Mouse (Mus musculus) frontal cortex, adult 2 months (tissue): ENCODE data around the gene Gipc2. TPM values are rescaled to one million over a fixed set of nuclear protein-coding genes. Genes with fewer than 3 reads are reported as not detected.

Experiments used
- DNase-seq, 2 experiments: peaks; one replicate each; pipeline ENCODE4 v3.0.0; 2022; ENCODE audit warnings: low spot score in 1 of 2; ENCODE audit errors: extremely low spot score in 1 of 2
- polyA plus RNA-seq: library from polyadenylated mRNA; depleted of rRNA; stranded (reverse); fragments of >200 nt; gene quantifications from 2 replicates; pipeline ENCODE4 v1.2.3, GENCODE M21; 2012

The Gipc2 gene
- polyA plus RNA-seq, 1 experiment: 2.7 TPM

- no peak for DNase-seq
Measured at GRCm38 (mm10) chr3:152122101-152122500, 43.9 kb downstream of the Gipc2 start.

GRCm38 (mm10) chr3:152121169-152122009 lies 44.6 kb downstream of the Gipc2 start:
- DNase-seq: no peak

DNA sequence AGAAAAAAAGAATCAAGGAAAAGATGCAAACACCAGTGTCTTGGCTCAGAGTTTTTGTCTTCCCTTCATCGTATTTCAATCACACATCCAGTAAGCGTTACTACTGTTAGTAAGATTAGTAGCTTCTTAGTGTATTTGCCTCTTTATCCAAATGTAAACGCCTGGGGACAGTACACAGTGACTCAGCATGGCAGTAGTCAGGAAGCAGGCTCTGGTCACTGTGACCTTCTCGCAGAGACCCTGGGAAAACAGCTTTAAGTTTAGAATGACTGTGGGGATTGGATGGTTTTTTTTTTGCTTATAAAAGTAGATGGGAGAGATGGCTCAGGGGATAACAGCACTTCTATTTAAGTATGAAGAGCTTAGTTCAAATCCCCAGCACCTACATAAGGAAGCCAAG lies 46.0 kb downstream of the Gipc2 start:
- no peak for DNase-seq

GRCm38 (mm10) chr3:152117941-152118340 lies 48.1 kb downstream of the Gipc2 start:
- DNase-seq: no peak

DNA sequence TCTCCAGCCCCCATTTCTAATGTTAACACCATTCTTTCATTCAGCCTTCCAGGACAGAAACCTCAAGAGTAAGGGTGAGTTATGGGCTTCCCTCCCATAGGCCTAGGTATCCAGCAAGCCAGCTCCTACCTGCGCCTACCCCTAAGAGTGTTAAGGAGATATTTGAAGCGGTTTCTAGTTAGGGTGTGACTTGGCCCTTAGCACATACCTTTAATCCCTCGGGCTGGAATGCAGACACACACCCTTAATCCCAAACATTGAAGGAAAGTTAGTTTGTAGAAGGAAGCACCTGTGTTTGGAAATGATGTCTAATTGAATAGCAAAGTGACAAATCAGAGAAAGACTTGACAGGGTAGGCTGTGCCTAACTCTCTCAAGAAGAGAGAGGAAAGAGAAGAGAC lies 49.9 kb downstream of the Gipc2 start:
- no peak for DNase-seq

DNA sequence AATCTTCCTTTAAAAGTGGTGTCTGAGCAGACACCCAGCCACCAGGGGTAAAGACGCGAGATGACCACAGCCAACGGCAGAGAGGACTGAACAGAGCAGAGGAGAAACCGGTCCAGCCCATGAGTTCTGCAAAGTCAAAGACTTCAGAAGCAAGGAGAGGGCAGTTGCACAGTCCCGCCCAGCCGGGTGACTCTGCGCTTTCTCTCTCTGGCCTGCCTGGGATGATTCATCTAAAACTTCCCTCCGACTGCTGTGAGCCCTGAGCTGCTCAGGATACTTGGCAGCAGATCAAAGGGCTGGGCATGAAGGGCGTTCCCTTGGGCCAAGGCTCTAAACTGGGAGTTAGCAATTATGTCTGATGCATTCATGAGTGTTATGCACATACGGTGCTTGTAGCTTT lies 51.2 kb downstream of the Gipc2 start:
- DNase-seq: no peak

DNA sequence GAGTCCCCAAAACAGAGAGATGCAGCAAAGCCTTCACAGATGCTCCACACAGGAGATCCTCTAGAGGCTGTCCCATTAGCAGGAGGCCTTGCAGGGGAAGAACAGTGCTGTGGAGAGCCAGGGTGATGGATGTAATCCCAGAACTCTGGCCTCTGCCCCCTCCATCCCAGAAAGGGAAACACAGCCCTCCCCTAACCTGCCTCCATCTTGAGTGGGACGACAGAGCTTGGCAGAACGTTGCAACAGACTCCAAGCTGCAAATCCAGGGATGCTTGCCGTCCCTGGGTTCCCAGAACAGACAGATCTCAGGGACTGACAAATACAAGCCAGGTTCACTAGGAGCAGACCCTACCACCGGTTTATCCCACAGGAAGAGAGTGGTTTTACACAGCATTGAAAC lies 51.8 kb downstream of the Gipc2 start:
- DNase-seq: no peak

- no peak for DNase-seq
Measured at GRCm38 (mm10) chr3:152113496-152113895, 52.5 kb downstream of the Gipc2 start.

GRCm38 (mm10) chr3:152112664-152113063 lies 53.4 kb downstream of the Gipc2 start:
- no peak for DNase-seq

DNA sequence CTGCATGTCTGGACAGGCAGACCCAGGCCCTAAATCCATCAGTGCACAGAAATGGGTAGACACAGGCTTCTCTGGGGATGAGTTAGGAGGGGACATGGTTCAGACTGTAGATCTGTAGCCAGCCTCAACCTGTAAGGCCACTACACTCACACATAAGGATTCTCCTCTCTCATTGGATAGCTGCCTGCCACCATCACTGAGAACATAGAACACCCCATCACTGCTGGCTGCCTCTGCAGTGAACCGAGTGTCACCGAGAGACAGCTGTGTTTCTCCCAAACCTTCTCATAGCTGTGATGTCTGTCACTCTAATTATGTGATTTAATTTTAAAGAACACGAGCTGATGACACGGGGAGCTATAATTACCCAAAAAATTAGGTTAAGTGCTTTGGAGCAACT lies 54.5 kb downstream of the Gipc2 start:
- DNase-seq: peak in 1 of 2 experiments; percentile 30

GRCm38 (mm10) chr3:152111081-152111480 lies 54.9 kb downstream of the Gipc2 start:
- DNase-seq: peak; percentile 71 to 93

DNA sequence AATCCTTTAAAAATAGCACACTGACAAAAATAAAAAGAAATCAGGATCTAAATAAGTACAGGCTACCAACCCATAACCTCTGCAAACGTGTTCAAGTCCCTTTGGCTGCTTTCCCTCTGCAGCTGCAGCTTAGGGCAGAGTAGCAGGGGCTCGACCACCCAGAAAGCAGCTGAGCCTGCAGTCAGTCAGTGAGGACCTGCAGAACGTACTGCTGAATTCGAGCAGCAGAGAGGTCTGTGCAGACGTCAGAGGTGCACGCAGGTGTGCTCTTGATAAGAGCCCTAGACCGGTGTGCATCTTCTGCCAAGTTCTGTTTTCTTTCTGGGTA lies 56.8 kb downstream of the Gipc2 start:
- DNase-seq: no peak

DNA sequence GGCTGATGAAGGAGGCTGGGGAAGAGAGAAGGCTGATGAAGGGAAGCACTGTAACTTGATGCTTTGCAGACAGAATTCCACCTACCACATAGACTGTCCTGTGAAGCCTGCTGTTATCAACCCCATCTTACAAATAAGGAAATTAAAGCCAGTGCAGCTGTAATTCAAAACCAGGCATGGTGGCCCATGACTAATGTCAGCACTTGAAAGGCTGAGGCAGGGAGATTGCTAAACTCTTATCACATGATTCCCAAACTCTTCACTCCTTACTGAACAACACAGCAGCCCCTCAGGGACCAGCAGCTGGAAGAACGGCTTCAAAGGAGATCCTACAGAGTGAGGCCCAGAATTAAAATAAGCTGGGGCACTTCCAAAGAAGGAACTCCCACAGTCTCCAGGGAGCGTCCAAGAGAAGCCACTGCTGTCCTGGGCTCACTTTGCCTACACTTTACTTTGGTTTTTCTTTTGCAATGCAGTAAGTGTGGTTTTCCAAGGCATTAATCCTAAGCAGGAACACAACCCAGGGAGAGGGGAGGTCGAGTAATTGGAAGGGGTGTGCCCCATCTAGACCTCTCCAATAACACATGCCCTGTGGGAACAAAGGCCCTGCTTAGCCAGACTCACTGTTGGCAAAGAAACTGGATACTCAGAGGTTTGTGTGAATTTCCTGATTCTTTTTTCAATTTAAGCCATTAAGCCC lies 57.3 kb downstream of the Gipc2 start:
- DNase-seq: no peak

- DNase-seq: no peak
Measured at GRCm38 (mm10) chr3:152108003-152108395, 58.0 kb downstream of the Gipc2 start.

DNA sequence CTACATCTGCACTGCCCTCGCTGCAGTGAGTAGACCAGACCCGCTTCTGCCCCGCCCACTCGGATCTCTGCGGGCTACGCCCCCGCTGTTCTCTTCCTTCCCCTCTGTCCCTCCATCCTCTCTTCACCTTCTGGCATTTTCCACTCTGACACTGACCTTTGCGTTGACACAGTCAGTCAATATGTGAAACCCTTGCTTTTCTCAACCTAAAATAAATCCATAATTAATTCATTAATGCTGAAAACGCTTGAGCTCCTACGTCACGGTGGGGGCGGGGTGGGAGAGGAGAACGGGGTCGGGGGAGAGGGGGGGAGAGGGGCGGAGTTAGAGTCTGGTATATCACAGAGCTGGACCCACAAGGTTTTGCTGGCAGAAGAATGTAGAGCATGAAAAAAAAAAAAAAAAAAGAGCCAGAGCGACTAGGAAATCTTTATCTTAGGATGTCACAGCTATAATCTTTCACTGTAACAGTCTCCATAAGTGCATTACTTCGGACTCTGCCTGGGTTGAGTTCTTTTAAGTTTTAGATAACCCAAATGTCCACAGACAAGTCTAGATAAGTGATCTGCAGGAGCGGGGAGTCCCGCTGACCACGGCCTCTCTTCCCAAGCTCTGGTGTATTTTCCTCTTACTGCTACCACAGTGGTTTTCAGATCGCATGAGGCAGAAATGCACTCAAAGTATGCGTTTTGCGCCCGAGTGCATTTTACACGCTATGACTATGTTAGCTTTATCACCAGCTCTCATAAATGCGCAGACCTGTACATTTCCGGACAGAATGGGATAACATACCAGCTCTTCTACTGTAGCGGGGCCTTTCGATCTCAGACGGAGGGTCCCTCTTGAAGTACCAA lies 58.7 kb downstream of the Gipc2 start:
- no peak for DNase-seq

DNA sequence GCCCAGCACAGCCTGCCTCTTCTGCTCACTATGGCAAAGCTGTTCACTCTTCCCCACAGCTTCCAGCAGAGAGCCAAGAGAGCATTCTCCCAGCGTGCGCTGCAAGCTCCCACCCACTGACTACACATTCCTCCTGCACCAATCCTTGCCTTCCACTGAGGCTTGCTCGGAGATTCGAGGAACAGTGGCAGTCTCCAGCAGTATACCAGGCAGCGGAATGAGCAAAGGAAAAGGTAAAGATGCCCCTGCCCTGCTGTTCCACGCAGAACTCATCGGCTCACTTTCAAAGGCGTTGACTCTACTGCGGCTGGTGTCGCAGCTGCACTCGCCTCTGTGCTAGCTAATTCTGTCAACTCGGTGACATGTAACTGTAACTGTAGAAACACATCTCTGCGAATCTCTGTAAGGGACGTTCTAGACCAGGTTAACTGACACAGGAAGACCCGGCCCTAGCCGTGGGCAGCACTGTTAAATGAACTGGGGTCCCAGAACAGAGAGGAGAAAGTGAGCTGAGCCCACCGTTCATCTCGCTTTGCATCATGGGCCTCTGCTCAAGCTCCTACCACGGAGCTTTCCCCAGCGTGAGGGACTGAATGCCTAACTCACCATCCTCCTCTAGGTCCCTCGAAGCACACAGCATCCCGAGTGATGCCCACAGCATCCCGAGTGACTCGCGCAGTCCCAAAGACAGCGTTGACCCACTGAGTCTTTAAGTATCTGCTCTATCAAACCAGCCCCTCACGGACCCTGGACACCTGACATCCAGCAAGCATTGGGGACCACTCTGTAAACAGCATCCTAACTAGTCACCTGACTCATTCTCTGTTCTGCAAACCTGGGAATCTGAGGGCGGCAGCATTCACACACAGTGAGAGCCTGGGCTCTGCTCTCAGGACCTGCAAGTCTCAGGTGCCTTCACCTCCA lies 59.5 kb downstream of the Gipc2 start:
- peak; percentile 68 to 84 for DNase-seq

DNA sequence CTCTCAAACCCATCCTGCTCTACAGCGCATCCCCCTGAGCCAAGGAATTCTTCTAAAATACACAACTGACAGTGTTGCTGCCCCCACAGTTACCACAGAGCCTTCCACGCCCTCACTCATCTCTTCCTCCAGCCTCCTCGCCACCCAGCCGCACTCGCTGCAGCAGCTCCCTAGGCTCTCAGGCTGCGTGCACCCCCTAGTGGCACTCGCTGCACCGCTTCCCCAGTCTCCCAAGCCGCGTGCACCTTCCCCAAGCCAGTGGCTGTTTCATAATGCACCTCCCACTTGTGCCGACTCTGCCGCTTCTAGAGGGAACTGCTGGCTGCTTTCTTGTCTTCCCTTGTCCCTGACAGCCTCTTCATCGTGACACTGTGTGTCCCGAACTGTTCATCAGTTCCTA lies 60.7 kb downstream of the Gipc2 start:
- peak; percentile 64 to 87 for DNase-seq

DNA sequence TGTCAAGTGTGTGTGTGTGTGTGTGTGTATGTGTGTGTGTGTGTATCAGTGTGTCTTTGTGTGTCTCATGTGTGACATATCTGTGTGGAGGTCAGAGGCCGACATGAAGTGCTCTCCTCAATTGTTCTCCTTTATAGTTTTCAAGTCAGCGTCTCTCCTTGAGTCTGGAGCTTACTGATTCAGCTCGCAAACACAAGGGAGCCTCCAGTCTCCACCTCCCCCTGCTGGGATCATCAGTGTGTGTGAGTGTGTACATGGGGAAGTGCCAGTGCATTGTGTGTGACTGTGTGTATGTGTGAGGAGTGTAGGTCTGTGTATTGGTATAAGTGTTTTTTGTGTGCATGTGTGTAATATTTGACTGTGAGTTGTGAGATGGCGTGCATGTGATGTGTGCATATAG lies 62.6 kb downstream of the Gipc2 start:
- no peak for DNase-seq

GRCm38 (mm10) chr3:152101459-152101858 lies 64.6 kb downstream of the Gipc2 start:
- DNase-seq: no peak

DNA sequence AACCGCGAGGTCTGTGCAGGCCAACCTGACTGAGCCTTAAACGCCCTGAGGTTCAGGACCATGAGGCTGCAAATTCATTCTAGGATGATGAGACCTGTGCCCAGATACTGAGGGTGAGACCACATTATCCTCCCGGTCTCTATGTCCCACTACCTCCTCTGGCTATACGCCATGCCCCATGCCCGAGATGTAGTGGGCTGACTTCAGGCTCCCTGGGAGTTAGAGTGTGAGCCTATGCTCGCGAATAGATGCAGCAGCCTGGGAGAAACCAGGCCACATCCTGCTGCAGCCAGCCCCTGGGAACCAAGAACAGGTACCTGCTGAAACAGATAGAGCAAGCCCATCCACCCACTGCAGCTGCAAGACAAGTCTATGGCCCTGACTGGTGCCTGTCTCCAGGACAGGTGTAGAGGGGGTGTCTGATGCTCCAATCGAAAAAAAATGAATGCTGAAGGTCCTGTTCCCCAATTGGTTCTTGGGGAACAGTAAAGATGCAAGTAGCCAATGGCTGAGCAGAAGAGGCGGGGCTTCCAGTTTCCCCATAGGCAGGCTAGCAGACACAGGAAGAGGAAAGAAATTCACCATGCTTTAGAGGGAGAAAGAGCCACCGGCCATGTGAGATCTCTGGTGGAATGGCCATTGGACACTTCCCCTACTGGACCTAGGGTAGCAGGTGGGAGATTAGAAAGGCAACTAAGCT lies 65.8 kb downstream of the Gipc2 start:
- DNase-seq: no peak
